Mouse (Mus musculus) limb, embryonic 15.5 days (tissue): Measurements from ENCODE around the gene Rbm44. TPM values are rescaled to one million over a fixed set of nuclear protein-coding genes. Genes with fewer than 3 reads are reported as not detected.
A peak's percentile ranks its signal among the peaks of the same experiment; 100 is the strongest.

Experiments
- ATAC-seq: fragments of 200-750 bp; cut with Nextera tagmentation; 2 replicates; pipeline ENCODE4 v1.8.0; 2017; ENCODE audit warnings: low read depth, moderate TSS enrichment; ENCODE audit not compliant: insufficient number of reproducible peaks, low FRiP score, low TSS enrichment
- H3K27ac ChIP-seq: fragments of 300-500 bp; sonication (generic); 2 replicates; pipeline ENCODE4 v1.5.1; 2015; ENCODE audit warnings: moderate library complexity, mild to moderate bottlenecking, inconsistent platforms
- H3K27me3 ChIP-seq: fragments of 300-500 bp; sonication (generic); 2 replicates; pipeline ENCODE4 v1.6.1; 2015; ENCODE audit warnings: inconsistent platforms
- H3K36me3 ChIP-seq: fragments of 300-500 bp; sonication (generic); 2 replicates; pipeline ENCODE4 v1.6.1; 2015; ENCODE audit warnings: inconsistent platforms
- H3K4me1 ChIP-seq: fragments of 300-500 bp; sonication (generic); 2 replicates; pipeline ENCODE4 v1.6.1; 2015; ENCODE audit warnings: inconsistent platforms
- H3K4me2 ChIP-seq: fragments of 300-500 bp; sonication (generic); 2 replicates; pipeline ENCODE4 v1.6.1; 2015; ENCODE audit warnings: mild to moderate bottlenecking, inconsistent platforms
- H3K4me3 ChIP-seq: fragments of 300-500 bp; sonication (generic); 2 replicates; pipeline ENCODE4 v1.5.1; 2015; ENCODE audit warnings: mild to moderate bottlenecking, inconsistent platforms
- H3K9ac ChIP-seq: fragments of 300-500 bp; sonication (generic); 2 replicates; pipeline ENCODE4 v1.6.1; 2015; ENCODE audit warnings: inconsistent platforms
- H3K9me3 ChIP-seq: fragments of 300-500 bp; sonication (generic); 2 replicates; pipeline ENCODE4 v1.6.1; 2016; ENCODE audit warnings: inconsistent platforms
- whole genome bisulfite sequencing: fragments of 180-500 bp; shearing (Covaris S2); methylation state at CpG from one replicate; pipeline ENCODE4 v1.1.7; 2015; 5-methylcytosine and 5-hydroxymethylcytosine counted together
- polyA plus RNA-seq: library from polyadenylated mRNA; unstranded; fragments of >200 nt; fragmentation: Nextera tagmentation; extraction: Ambion mirVana; gene quantifications from 2 replicates; pipeline ENCODE4 v1.2.1, GENCODE M21; 2015

Rbm44 gene
- polyA plus RNA-seq, 1 experiment from 2014 or later: 0.65 TPM

GRCm38 (mm10) chr1:91180174-91180565, 35.3 kb downstream of the Rbm44 start:
- H3K4me2 ChIP-seq: peak overlapping the region; percentile 88
- peaks cover 23% of the 10 kb centered on the region for H3K27me3 ChIP-seq
- no peak for ATAC-seq
- no peaks in the 10 kb centered on the region for H3K36me3 ChIP-seq
- no peaks in the 10 kb centered on the region for H3K9me3 ChIP-seq
- peak overlapping the region; percentile 39 for H3K9ac ChIP-seq
- H3K27ac ChIP-seq: no peak overlapping the region
- H3K4me1 ChIP-seq: peaks cover 16% of the 10 kb centered on the region
- H3K4me3 ChIP-seq: peak overlapping the region; percentile 43
- WGBS: 9% methylated on average over 14 of the region's 14 CpGs

GRCm38 (mm10) chr1:91180723-91181122, 35.8 kb downstream of the Rbm44 start:
- Histone ChIP-seq H3K27ac (no peak overlapping the region), H3K27me3 (peaks cover 23% of the 10 kb centered on the region), H3K4me2 (peak overlapping the region; percentile 88; the same call in 1 of the 2 replicates), H3K4me3 (no peak overlapping the region), H3K4me1 (peaks cover 16% of the 10 kb centered on the region), H3K36me3 (no peaks in the 10 kb centered on the region), H3K9ac (no peak overlapping the region), H3K9me3 (no peaks in the 10 kb centered on the region)
- 72% methylated on average over 6 of the region's 6 CpGs for WGBS
- ATAC-seq: no peak

GRCm38 (mm10) chr1:91181261-91181660, 36.4 kb downstream of the Rbm44 start:
- peaks cover 23% of the 10 kb centered on the region for H3K27me3 ChIP-seq
- no peak overlapping the region for H3K4me3 ChIP-seq
- no peaks in the 10 kb centered on the region for H3K9me3 ChIP-seq
- ATAC-seq: no peak
- H3K4me2 ChIP-seq: no peak overlapping the region
- no peak overlapping the region for H3K27ac ChIP-seq
- H3K36me3 ChIP-seq: no peaks in the 10 kb centered on the region
- 64% methylated on average over 5 of the region's 5 CpGs for WGBS
- peaks cover 16% of the 10 kb centered on the region for H3K4me1 ChIP-seq
- H3K9ac ChIP-seq: no peak overlapping the region

- Histone ChIP-seq H3K9me3 (no peaks in the 10 kb centered on the region), H3K36me3 (no peaks in the 10 kb centered on the region), H3K27ac (no peak overlapping the region), H3K4me2 (no peak overlapping the region), H3K27me3 (peaks cover 23% of the 10 kb centered on the region), H3K4me3 (no peak overlapping the region), H3K9ac (no peak overlapping the region), H3K4me1 (peaks cover 16% of the 10 kb centered on the region)
- no peak for ATAC-seq
- WGBS: 49% methylated on average over 12 of the region's 12 CpGs
These were observed 37.0 kb downstream of the Rbm44 start for GRCm38 (mm10) chr1:91181784-91182450.

GRCm38 (mm10) chr1:91183305-91183704, 38.4 kb downstream of the Rbm44 start:
- 79% methylated on average over 10 of the region's 10 CpGs for WGBS
- no peak overlapping the region for H3K9ac ChIP-seq
- peaks cover 16% of the 10 kb centered on the region for H3K4me1 ChIP-seq
- H3K27me3 ChIP-seq: peaks cover 23% of the 10 kb centered on the region
- H3K4me2 ChIP-seq: no peak overlapping the region
- no peak for ATAC-seq
- no peak overlapping the region for H3K4me3 ChIP-seq
- no peaks in the 10 kb centered on the region for H3K36me3 ChIP-seq
- H3K27ac ChIP-seq: no peak overlapping the region
- no peaks in the 10 kb centered on the region for H3K9me3 ChIP-seq

- Histone ChIP-seq H3K4me1 (no peaks in the 10 kb centered on the region), H3K9me3 (no peaks in the 10 kb centered on the region), H3K36me3 (no peaks in the 10 kb centered on the region), H3K27me3 (no peaks in the 10 kb centered on the region), H3K9ac (no peak overlapping the region), H3K4me3 (no peak overlapping the region), H3K27ac (no peak overlapping the region), H3K4me2 (no peak overlapping the region)
- ATAC-seq: no peak
- WGBS: 82% methylated on average over 6 of the region's 6 CpGs
These were observed 41.8 kb downstream of the Rbm44 start for GRCm38 (mm10) chr1:91186677-91187076.

- Histone ChIP-seq H3K27me3 (no peaks in the 10 kb centered on the region), H3K4me3 (no peak overlapping the region), H3K4me1 (no peaks in the 10 kb centered on the region), H3K27ac (no peak overlapping the region), H3K9ac (no peak overlapping the region), H3K36me3 (no peaks in the 10 kb centered on the region), H3K4me2 (no peak overlapping the region), H3K9me3 (no peaks in the 10 kb centered on the region)
- 90% methylated on average over 5 of the region's 5 CpGs for WGBS
- no peak for ATAC-seq
These were observed 42.4 kb downstream of the Rbm44 start for GRCm38 (mm10) chr1:91187315-91187714.

GRCm38 (mm10) chr1:91187786-91188640, 43.1 kb downstream of the Rbm44 start:
- H3K4me1 ChIP-seq: no peaks in the 10 kb centered on the region
- H3K36me3 ChIP-seq: no peaks in the 10 kb centered on the region
- H3K4me2 ChIP-seq: no peak overlapping the region
- no peak overlapping the region for H3K9ac ChIP-seq
- H3K27me3 ChIP-seq: no peaks in the 10 kb centered on the region
- no peaks in the 10 kb centered on the region for H3K9me3 ChIP-seq
- H3K27ac ChIP-seq: no peak overlapping the region
- no peak overlapping the region for H3K4me3 ChIP-seq
- WGBS: 80% methylated on average over 7 of the region's 7 CpGs
- no peak for ATAC-seq

- Histone ChIP-seq H3K9me3 (no peaks in the 10 kb centered on the region), H3K4me2 (no peak overlapping the region), H3K27ac (no peak overlapping the region), H3K9ac (no peak overlapping the region), H3K27me3 (no peaks in the 10 kb centered on the region), H3K36me3 (no peaks in the 10 kb centered on the region), H3K4me1 (no peaks in the 10 kb centered on the region), H3K4me3 (no peak overlapping the region)
- WGBS: 85% methylated on average over 10 of the region's 10 CpGs
- no peak for ATAC-seq
These were observed 44.1 kb downstream of the Rbm44 start for GRCm38 (mm10) chr1:91188851-91189460.

GRCm38 (mm10) chr1:91192184-91192583, 47.3 kb downstream of the Rbm44 start:
- Histone ChIP-seq H3K36me3 (no peaks in the 10 kb centered on the region), H3K27ac (no peak overlapping the region), H3K9ac (no peak overlapping the region), H3K27me3 (no peaks in the 10 kb centered on the region), H3K4me3 (no peak overlapping the region), H3K4me2 (no peak overlapping the region), H3K9me3 (no peaks in the 10 kb centered on the region), H3K4me1 (no peaks in the 10 kb centered on the region)
- no peak for ATAC-seq
- 64% methylated on average over 8 of the region's 8 CpGs for WGBS

- Histone ChIP-seq H3K27me3 (no peaks in the 10 kb centered on the region), H3K4me3 (no peak overlapping the region), H3K36me3 (no peaks in the 10 kb centered on the region), H3K27ac (no peak overlapping the region), H3K9me3 (no peaks in the 10 kb centered on the region), H3K4me1 (no peaks in the 10 kb centered on the region), H3K4me2 (no peak overlapping the region), H3K9ac (no peak overlapping the region)
- 77% methylated on average over 4 of the region's 4 CpGs for WGBS
- ATAC-seq: no peak
These were observed 48.4 kb downstream of the Rbm44 start for GRCm38 (mm10) chr1:91193242-91193641.

- H3K27ac ChIP-seq: no peak overlapping the region
- H3K27me3 ChIP-seq: no peaks in the 10 kb centered on the region
- no peak for ATAC-seq
- no peaks in the 10 kb centered on the region for H3K4me1 ChIP-seq
- no peak overlapping the region for H3K4me2 ChIP-seq
- H3K9me3 ChIP-seq: no peaks in the 10 kb centered on the region
- H3K36me3 ChIP-seq: no peaks in the 10 kb centered on the region
- 86% methylated on average over 4 of the region's 4 CpGs for whole genome bisulfite sequencing
- no peak overlapping the region for H3K4me3 ChIP-seq
- H3K9ac ChIP-seq: no peak overlapping the region
These were observed 48.8 kb downstream of the Rbm44 start for GRCm38 (mm10) chr1:91193680-91194079.
